Mouse (Mus musculus) central nervous system, embryonic 11.5 days (tissue): ENCODE measurements around the gene Elmo3. TPM values are rescaled to one million over a fixed set of nuclear protein-coding genes. Genes with fewer than 3 reads are reported as not detected.

ENCODE experiments used
- polyA plus RNA-seq: library from polyadenylated mRNA; depleted of rRNA; stranded (reverse); fragments of >200 nt; gene quantifications from 2 replicates; pipeline ENCODE4 v1.2.3, GENCODE M21; 2012; rRNA removed

The Elmo3 gene
- 2.1 and 3.4 TPM in 2 replicates for polyA plus RNA-seq

DNA sequence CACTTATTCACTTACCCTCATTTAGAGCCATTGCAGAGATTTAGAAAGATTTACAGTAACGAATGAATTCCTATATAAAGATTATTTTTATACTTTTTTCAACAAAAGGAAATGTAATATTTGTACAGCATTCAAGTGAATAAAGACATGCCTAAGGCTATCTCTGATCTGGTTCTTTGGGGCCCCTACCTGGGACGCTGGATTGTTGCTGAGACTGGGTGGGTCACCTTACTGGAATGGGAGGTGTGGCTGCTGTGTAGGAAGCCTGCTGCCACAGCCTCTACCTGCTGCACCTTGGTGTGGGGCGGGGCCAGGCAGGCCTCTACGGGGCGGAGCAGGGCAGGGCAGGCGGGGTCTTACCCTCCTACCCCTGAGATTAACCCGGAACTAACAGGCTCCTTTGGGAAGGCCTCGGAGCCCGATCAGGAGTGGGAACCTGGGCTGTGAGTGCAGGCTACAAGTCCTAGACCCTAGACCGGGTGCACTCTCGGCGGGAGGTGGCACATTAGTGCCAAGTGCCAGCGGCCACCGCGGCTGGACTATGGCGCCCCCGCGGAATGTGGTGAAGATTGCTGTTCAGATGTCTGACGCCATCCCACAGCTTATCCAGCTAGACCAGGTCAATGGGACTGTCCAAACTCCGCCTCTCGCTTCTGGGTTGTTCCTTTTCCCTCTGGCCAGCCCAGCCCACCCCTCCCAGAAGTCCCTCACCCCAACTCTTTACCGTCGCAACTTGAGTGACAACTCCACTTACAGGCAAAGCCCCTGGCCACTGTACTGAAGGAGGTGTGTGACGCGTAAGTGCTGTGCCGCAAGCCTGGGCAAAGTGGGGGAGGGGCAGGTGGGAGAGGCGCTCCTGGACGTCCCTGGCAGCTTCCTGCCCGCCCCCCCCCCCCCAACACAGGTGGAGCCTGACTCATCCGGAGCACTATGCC is at the start of gene Elmo3:
TSS of gene Elmo3 (plus strand) at position 391 of the 935 bp plus-strand sequence.

DNA sequence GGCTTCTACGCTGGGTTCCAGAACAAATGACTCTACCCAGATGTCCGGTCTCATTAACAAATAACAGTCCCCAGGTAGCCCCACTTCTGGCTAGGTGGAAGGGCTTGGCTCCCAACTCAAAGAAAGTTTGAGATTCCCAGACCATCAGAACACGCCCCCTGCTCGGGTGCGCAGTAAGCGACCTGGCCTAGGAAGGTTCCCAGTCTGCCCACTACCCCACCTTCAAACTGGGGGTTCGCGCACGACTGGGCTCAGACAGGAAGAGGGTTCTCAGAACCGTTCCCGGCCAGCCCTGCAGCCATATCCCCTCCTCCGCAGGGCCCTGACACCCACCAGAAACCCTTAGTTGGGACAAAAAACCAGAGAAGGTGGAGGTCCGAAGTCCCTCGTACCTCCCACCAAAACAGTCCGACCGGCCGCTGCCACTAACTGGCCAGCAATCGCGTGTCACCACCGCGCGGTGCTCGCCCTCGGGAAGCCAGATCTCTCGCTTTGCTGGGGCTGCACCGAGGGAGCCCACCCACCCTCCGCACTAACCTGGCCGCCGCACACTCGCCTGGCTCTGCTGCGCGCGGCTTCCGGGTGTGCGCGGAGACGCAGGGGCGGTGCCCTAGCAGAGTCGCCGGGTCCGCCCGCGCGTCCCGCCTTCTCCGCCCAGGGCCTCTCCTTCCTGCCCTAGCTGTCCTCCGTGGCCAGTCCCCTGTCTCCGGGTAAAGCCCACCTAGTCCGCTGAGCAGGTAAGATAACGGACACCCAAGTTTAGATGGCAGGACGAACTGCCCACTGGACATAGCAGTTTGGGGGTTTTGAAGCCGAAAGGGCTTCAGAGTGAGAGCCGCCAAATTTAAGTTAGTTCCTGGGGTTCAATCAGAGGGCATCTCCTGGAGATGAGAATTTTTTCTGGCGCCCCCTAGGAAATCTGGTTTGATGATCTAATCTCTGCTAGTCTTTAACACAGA is 41.1 kb upstream of the Elmo3 start, which contains the start of the genes Tradd and Fbxl8:
TSS of gene Tradd (minus strand) at position 586 of the 959 bp plus-strand sequence.
TSS of gene Fbxl8 (plus strand) at position 625 of the 959 bp plus-strand sequence.

DNA sequence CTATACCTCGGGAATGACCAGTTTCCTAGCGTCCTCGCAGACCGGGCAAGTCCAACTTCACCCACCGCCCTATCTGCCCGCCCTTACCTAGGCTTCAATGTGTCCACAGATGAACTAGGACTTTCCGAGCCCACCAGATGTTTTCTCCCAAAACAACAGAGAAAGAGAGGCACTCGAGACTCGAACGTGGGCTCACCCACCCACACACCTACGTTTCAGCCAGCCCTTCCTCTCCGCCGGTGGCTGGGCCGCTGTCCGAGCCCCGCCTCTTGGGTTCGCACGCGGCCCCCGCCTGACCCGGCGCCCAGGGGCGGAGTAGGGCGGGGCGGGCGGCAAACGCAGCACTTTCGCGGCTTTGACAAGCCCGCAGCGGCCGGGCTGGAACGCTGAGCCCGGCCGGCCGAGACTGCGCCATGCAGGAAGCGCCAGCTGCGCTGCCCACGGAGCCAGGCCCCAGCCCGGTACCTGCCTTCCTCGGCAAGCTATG is 35.9 kb upstream of the Elmo3 start, which contains the start of gene Hsf4:
TSS of gene Hsf4 (plus strand) at position 341 of the 487 bp plus-strand sequence.

DNA sequence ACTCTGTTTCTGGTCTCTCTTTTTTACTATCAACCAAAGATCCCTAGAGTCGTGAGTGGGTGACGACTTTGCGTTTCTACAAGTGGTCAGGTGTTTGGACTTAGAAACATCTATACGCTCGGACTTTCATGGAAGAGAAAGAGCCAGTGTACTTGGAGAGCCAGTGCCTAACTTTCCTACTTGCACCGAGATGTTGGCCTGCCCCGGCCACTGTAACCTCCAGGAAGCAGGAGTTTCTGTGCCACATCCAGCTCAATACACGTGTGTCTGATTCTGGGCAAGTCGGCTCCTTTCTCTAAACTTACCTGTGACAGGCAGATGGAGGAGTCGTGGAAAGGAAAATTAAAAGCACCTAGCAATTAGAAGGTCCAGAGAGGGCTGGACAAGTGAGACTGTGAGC is 29.6 kb upstream of the Elmo3 start, which contains the start of gene Nol3:
TSS of gene Nol3 (plus strand) at position 301 of the 400 bp plus-strand sequence.

DNA sequence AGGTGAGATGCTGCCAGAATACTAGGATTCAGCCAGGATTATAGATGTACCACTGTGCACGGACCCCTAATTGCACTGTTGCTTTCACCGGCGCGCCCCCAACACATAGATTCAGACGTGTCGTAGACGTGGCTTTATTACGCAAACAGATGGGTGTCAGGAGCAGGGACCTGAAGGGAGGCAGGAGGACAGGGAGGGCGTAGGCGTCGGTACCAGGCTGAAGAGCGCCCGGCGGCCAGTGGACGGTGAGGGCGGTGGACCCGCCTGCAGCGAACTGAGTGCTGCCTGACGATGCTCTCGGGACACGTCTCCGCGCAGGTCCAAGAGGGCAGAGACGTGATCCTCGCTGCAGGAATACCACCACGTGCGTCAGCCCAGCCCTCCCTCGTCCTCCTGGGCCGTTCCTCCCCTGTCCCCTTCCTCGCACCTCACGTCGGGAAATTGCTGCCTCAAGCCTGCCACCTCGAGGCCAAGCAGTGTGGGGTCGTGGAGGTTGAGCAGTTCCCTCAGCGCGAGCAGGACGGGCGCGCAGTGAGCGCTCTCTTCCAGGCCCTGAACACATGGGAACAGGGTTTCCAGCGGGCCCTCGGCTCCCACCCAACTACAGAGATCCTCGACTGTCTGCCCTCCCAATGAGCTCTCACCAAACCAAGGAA is 15.5 kb upstream of the Elmo3 start, which contains the start of gene 4931428F04Rik:
TSS of gene 4931428F04Rik (minus strand) at position 60 of the 656 bp plus-strand sequence.

DNA sequence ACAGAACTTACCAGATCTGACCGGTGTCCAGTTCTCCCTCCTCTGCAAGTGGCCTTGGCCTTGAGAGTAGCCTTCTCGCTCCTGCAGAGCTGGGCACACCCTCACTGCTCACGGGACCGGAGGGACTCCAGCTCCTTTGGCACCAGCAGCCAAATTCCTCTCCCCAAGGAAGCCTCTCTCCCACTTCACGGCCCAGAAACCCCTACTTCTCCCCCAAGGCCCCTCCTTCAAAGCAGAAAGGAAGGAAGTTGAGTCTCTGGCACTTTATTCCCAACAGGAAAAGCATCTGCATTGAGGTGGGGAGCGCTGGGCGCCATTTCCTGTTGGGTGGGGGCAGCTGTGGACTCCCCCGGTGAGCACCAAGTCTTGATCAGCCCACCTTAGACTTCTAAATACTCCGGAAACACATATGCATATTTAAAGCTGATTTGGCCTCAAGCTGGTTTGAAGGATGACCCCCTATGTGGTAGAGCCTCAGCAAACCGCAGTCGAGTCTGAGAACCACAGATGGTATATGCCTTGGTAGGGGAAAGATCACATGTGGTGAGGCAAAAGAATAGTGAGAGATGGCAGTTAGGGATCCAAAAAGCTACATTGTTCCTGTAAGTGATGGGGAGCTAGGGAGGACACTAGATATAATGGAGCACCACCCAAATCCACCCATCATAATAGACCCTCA is 9.4 kb upstream of the Elmo3 start, which contains the start of gene Exoc3l:
TSS of gene Exoc3l (minus strand) at position 207 of the 679 bp plus-strand sequence.

DNA sequence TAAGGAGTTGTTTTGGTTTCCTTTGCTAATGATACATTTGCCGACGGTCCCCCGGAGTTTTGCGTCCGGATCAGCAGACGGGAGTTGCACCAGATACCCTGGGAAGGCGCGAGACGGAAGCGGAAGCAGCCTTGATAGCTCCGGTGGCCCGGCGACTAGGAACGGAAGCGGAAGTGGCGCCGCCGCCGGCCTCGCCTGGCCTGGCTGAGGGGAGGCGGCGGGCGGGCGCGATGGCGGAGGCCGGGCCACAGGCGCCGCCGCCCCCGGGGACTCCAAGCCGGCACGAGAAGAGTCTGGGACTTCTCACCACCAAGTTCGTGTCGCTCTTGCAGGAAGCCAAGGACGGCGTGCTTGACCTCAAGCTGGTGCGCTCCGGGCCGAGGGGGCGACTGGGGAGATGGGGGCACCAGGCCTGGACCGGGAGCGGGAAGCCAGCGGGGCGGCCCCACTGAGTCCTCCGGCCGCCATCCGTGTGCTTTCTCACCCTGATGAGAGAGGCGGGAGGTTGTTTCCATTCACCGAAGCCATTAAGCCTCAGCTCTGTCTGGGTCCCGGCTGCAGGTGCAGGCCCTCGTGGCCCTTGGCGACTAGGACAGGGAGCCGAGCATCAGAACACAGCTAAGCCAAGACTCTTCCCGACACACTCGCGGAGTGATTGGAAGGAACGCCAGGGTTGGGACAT is 7.7 kb upstream of the Elmo3 start, which contains the start of gene E2f4:
TSS of gene E2f4 (plus strand) at position 153 of the 682 bp plus-strand sequence.

DNA sequence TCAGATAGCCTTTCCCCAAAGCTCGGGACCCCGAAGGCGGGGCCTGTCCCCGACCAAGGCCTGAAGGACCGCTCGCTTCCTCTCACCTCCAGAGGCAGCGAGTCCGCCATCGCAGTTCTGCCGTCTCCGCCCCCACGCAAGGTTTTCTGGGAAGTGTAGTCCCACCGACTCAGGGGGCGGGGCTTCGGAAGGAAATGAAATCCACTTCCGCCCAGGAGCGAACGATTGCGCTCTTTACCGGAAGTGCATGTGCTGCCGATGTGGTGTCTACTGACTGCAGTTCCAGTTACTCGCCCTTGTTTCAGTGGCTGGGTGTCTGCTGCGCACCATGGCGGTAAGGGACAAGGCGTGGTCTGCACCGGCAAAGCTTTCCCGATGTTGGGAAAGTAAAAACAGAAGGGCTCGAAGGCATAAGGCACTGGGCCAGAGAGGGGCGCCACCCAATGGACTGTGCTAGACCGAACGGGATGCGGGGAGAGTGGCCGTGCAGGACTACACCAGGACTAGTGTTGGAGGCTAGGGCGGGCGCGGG is 20.8 kb downstream of the Elmo3 start, which contains the start of the genes Lrrc29 and Tmem208:
TSS of gene Lrrc29 (minus strand) at position 138 of the 532 bp plus-strand sequence.
TSS of gene Tmem208 (plus strand) at position 214 of the 532 bp plus-strand sequence.

DNA sequence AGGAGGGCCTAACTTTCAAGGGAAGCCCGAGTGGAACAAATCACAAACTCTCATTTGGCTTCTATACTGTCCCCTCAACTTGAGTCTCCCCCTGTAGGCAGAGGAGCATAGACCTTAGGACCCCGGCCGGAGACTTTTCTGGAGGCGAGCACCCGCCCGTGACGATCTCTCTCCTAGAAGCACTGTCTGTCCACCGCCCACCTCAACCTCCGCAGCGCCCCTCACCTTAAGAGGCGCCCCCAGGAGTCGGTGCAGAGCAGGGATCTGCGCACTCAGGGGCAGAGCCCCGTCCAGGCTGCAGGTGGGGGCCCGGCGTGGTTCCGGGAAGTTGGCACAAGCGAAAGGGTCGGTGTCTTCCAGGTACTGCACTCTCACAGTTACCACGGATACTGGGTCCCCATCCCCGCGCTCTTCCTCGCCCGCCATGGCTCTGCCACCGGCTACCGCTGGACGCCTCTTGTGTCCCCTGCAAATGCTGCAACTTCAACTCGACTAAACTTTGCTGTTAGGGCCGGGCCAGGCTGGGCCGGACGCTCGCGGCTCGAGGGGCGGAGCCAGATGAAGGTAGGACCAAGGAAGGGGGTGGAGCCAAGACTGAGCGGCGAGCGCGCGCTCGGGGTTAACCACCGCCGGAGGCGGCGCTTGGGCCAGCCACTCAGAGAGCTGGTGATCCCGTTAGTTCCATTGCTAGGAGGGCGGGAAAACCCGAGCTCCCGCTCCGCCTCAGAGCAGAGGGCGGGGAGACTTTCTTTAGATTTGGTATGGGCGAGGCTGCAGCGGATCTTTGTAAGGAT is 42.2 kb downstream of the Elmo3 start, which contains the start of gene Fhod1:
TSS of gene Fhod1 (minus strand) at position 526 of the 794 bp plus-strand sequence.

DNA sequence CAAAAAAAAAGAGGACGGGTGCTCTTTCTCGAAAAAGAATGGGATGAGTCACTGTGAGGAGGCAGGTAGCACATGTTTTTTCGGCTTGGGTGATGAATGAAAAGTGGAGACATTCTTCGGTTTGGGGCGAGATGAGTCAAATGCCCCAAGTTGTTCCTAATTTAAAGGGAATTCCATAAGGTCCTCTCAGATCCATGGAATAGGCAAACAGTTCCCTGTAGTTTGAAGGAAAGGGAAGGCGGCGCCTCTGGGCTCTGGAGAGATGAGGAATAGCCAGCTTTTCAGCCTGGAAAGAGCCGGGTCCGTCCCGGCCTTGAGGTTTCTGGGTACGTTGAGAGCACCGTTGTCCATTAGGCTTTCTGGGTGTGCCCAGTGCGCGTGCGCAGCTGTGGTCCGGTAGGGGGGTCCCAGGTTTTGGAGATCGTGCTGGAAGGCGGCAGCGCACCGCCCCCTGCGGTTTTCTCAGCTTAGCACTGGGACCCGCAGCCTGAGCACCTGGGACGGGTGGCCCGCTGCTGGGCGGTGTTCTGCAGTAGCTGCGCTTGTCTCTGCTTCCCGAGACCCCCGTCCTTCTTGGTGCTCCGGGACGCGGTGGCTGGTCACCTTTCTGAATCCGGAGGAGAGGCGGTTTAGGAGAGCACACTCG is 43.2 kb downstream of the Elmo3 start, which contains the start of gene Slc9a5:
TSS of gene Slc9a5 (plus strand) at position 394 of the 646 bp plus-strand sequence.

Other genes with a start within 250 kb of the Elmo3 start
- gene Ces3b, start 221.8 kb upstream of the Elmo3 start, polyA plus RNA-seq, result not detected in 2 replicates
- not detected in 2 replicates for gene Ces4a, start 173.8 kb upstream of the Elmo3 start, polyA plus RNA-seq
- 33.6 and 64.2 TPM in 2 replicates for gene Cbfb, start 134.9 kb upstream of the Elmo3 start, polyA plus RNA-seq
- gene D230025D16Rik, start 80.5 kb upstream of the Elmo3 start, polyA plus RNA-seq, result 19.5 and 27.4 TPM in 2 replicates
- gene B3gnt9, start 50.4 kb upstream of the Elmo3 start, polyA plus RNA-seq, result 5.5 and 7.9 TPM in 2 replicates
- 7.0 and 9.8 TPM in 2 replicates for gene Tradd, start 41.0 kb upstream of the Elmo3 start, polyA plus RNA-seq
- 0.94 and 1.1 TPM in 2 replicates for gene Fbxl8, start 41.0 kb upstream of the Elmo3 start, polyA plus RNA-seq
- gene Hsf4, start 35.8 kb upstream of the Elmo3 start, polyA plus RNA-seq, result 0.14 and 0.31 TPM in 2 replicates
- 1.3 and 1.8 TPM in 2 replicates for gene Nol3, start 29.5 kb upstream of the Elmo3 start, polyA plus RNA-seq
- 49.0 and 56.8 TPM in 2 replicates for gene 4931428F04Rik, start 15.7 kb upstream of the Elmo3 start, polyA plus RNA-seq
- 11.9 and 13.4 TPM in 2 replicates for gene Exoc3l, start 9.5 kb upstream of the Elmo3 start, polyA plus RNA-seq
- 125 and 133 TPM in 2 replicates for gene E2f4, start 7.9 kb upstream of the Elmo3 start, polyA plus RNA-seq
- gene Lrrc29, start 20.7 kb downstream of the Elmo3 start, polyA plus RNA-seq, result 1.9 and 3.0 TPM in 2 replicates
- gene Tmem208, start 20.8 kb downstream of the Elmo3 start, polyA plus RNA-seq, result 51.1 and 89.1 TPM in 2 replicates
- 18.4 and 21.0 TPM in 2 replicates for gene Fhod1, start 42.4 kb downstream of the Elmo3 start, polyA plus RNA-seq
- 28.6 and 31.2 TPM in 2 replicates for gene Slc9a5, start 43.2 kb downstream of the Elmo3 start, polyA plus RNA-seq
- gene Plekhg4, start 67.7 kb downstream of the Elmo3 start, polyA plus RNA-seq, result 3.6 and 3.9 TPM in 2 replicates
- not detected in 2 replicates for gene Kctd19, start 107.9 kb downstream of the Elmo3 start, polyA plus RNA-seq
- gene Lrrc36, start 108.0 kb downstream of the Elmo3 start, polyA plus RNA-seq, result 2.1 and 4.3 TPM in 2 replicates
- gene Tppp3, start 165.9 kb downstream of the Elmo3 start, polyA plus RNA-seq, result 60.2 and 72.4 TPM in 2 replicates
- gene Zdhhc1, start 191.3 kb downstream of the Elmo3 start, polyA plus RNA-seq, result 34.5 and 38.7 TPM in 2 replicates
- 19.6 and 32.8 TPM in 2 replicates for gene Hsd11b2, start 213.2 kb downstream of the Elmo3 start, polyA plus RNA-seq